Mouse (Mus musculus) forebrain, embryonic 12.5 days (tissue): ENCODE measurements around the gene Oaf. TPM values are rescaled to one million over a fixed set of nuclear protein-coding genes. Genes with fewer than 3 reads are reported as not detected.

Source experiments
- ATAC-seq: fragments of 200-750 bp; cut with Nextera tagmentation; 2 replicates; pipeline ENCODE4 v1.8.0; 2017; ENCODE audit warnings: moderate TSS enrichment; ENCODE audit not compliant: low FRiP score
- H3K27ac ChIP-seq: fragments of 300-500 bp; sonication (generic); 2 replicates; pipeline ENCODE4 v1.5.1; 2016; ENCODE audit warnings: mild to moderate bottlenecking
- H3K27me3 ChIP-seq: fragments of 300-500 bp; sonication (generic); 2 replicates; pipeline ENCODE4 v1.6.1; 2016; ENCODE audit warnings: mild to moderate bottlenecking
- H3K36me3 ChIP-seq: fragments of 300-500 bp; sonication (generic); replicated peaks from 2 replicates; pipeline ENCODE4 v1.6.1; 2016; ENCODE audit warnings: mild to moderate bottlenecking
- H3K4me1 ChIP-seq: fragments of 300-500 bp; sonication (generic); 2 replicates; pipeline ENCODE4 v1.6.1; 2016
- H3K4me2 ChIP-seq: fragments of 300-500 bp; sonication (generic); 2 replicates; pipeline ENCODE4 v1.6.1; 2016; ENCODE audit warnings: mild to moderate bottlenecking, moderate library complexity
- H3K4me3 ChIP-seq: fragments of 300-500 bp; sonication (generic); replicated peaks from 2 replicates; pipeline ENCODE4 v1.5.1; 2016; ENCODE audit warnings: mild to moderate bottlenecking
- H3K9ac ChIP-seq: fragments of 300-500 bp; sonication (generic); 2 replicates; pipeline ENCODE4 v1.6.1; 2016; ENCODE audit warnings: mild to moderate bottlenecking
- H3K9me3 ChIP-seq: fragments of 300-500 bp; sonication (generic); 2 replicates; pipeline ENCODE4 v1.6.1; 2016
- WGBS: fragments of 180-500 bp; shearing (Covaris S2); methylation state at CpG from one replicate; pipeline ENCODE4 v1.1.7; 2016; 5-methylcytosine and 5-hydroxymethylcytosine counted together
- polyA plus RNA-seq: library from polyadenylated mRNA; unstranded; fragments of >200 nt; fragmentation: Nextera tagmentation; extraction: Ambion mirVana; gene quantifications from 2 replicates; pipeline ENCODE4 v1.2.1, GENCODE M21; 2016

The Oaf gene
- polyA plus RNA-seq, 1 experiment from 2014 or later, result 25.6 TPM

GRCm38 (mm10) chr9:43241291-43241690, 1.6 kb upstream of the Oaf start:
- Histone ChIP-seq H3K4me2 (no peak overlapping the region), H3K27me3 (peaks cover 26% of the 10 kb centered on the region), H3K4me3 (no peak overlapping the region), H3K27ac (no peak overlapping the region), H3K9ac (no peak overlapping the region), H3K36me3 (no peaks in the 10 kb centered on the region), H3K4me1 (peaks cover 18% of the 10 kb centered on the region), H3K9me3 (no peaks in the 10 kb centered on the region)
- 52% methylated on average over 4 of the region's 4 CpGs for WGBS
- no peak for ATAC-seq

- peak overlapping the region; percentile 68 for H3K27ac ChIP-seq
Measured at GRCm38 (mm10) chr9:43240594-43240900, 836 bp upstream of the Oaf start.

DNA sequence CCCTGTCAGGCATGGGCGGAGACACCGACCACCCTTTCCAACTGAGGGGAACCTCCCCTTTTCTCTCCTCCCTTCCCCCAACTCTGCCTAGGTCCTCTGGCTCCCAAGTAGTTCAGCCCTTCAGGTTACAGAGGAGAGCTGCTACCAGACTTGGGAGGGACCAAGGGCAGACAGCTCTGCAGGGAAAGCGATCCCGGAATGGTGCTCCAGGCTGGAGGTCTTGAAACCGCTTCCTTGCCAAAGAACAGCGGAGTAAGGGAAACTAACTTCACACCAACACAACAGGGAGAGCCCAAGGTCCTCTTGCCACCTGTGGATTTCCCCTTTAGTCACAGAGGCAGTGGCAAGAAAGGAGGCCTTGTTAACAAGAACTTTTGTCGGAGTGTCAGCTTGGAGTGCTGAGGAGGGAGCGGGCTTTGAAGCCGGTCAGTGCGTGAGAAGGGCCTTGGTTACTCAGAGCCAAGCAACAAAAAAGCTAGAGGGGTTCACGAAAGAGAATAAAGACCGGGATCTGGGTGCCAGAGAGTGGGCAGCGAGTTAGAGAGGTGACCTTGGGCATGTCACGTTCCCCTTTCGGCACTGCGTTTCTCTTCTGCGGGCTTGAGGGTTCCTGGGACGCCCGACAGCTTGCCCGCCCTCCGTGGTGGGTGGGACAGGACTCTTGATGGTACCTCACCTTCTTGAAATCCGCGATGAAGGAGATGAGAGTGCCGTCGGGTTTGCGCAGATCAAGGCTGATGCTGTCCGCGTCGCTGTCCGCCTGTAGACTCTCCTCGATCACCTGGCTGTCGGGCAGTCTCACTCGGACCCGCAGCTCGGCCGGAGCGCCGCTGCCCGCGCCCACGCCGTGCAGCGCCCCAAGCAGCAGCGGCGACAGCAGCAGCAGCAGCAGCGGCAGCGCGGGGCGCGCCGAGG, 823 bp downstream of the Oaf start:
- peak overlapping the region; percentile 79 for H3K4me2 ChIP-seq
- no peaks in the 10 kb centered on the region for H3K9me3 ChIP-seq
- peaks cover 26% of the 10 kb centered on the region for H3K27me3 ChIP-seq
- peak overlapping the region; percentile 68; the same call in 1 of the 2 replicates for H3K27ac ChIP-seq
- peak overlapping the region; percentile 69 for H3K4me3 ChIP-seq
- H3K36me3 ChIP-seq, result no peaks in the 10 kb centered on the region
- H3K4me1 ChIP-seq, result peaks cover 18% of the 10 kb centered on the region
- H3K9ac ChIP-seq, result peak overlapping the region; percentile 71
- 0 out of 2 replicates have a peak, but pooled peaks have one; percentile 45 for ATAC-seq
- WGBS, result 1% methylated on average over 51 of the region's 51 CpGs

More at GRCm38 (mm10) chr9:43240594-43240900, 836 bp upstream of the Oaf start:
- Histone ChIP-seq H3K36me3 (no peaks in the 10 kb centered on the region), H3K4me1 (peaks cover 18% of the 10 kb centered on the region), H3K4me2 (peak overlapping the region; percentile 79), H3K4me3 (peak overlapping the region; percentile 69; the same call in 1 of the 2 replicates), H3K27me3 (peaks cover 26% of the 10 kb centered on the region), H3K9ac (no peak overlapping the region), H3K9me3 (no peaks in the 10 kb centered on the region)
- 32% methylated on average over 2 of the region's 2 CpGs for WGBS
- peak; percentile 36; the same call in 1 of the 2 replicates for ATAC-seq

DNA sequence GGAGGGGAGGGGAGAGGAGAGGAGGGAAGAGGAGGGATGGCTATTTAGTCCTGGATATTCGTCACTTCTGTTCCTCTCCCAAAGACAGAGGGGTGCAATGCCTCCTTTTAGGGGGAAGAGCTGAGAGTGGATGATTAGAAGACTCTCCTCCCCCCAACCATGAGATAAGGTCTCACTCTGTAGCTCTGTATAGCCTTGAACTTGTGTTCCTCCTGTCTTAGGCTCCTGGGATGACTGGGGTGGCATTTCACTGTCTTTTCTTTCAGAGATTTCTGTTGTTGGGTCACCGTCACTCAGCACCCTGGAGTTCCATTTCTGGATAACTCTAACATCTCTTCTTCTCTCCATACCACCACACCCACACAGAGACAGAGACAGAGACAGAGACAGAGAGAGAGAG, 1.5 kb downstream of the Oaf start:
- WGBS, result 42% methylated on average over 2 of the region's 2 CpGs
- peak overlapping the region; percentile 71; the same call in 1 of the 2 replicates for H3K9ac ChIP-seq
- peaks cover 18% of the 10 kb centered on the region for H3K4me1 ChIP-seq
- peak overlapping the region; percentile 69 for H3K4me3 ChIP-seq
- no peaks in the 10 kb centered on the region for H3K9me3 ChIP-seq
- peak overlapping the region; percentile 79 for H3K4me2 ChIP-seq
- no peaks in the 10 kb centered on the region for H3K36me3 ChIP-seq
- no peak overlapping the region for H3K27ac ChIP-seq
- ATAC-seq, result no peak
- H3K27me3 ChIP-seq, result peaks cover 26% of the 10 kb centered on the region

DNA sequence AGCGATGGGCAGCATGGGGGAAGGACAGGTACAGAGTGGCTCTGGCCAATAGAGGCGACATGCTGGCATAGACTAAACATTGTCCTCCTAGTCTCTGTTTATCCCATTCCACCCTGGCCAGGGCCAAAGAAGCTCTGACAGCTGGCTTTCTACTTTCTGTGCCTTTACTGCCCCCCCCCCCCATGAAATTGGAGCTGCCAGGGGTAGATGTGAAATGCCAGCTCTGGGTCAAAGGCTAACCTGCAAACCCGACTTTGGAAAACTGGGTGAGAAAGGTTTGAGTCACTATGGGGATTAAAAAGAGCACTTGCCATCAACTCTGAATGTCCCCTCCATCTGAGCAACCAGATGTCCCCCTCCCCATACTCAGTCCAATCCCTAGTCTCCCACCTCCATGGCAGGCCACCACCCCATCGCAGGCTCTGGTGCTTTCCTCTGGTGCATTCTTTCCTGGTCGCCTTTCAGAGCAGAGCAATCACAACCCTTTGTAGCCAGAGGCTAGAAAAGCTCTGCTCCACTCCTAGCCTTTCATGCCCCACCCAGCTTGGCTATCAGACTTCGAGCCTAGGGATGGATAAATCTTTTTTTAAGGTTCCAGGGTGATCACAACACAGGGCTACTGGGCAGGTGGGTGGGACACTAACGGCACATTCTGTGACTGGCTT, 2.5 kb downstream of the Oaf start:
- H3K4me3 ChIP-seq, result no peak overlapping the region
- 42% methylated on average over 7 of the region's 7 CpGs for WGBS
- 0 out of 2 replicates have a peak overlapping the region, but pooled peaks have one; percentile 79 for H3K4me2 ChIP-seq
- peaks cover 26% of the 10 kb centered on the region for H3K27me3 ChIP-seq
- H3K9ac ChIP-seq, result no peak overlapping the region
- no peaks in the 10 kb centered on the region for H3K9me3 ChIP-seq
- H3K27ac ChIP-seq, result no peak overlapping the region
- H3K4me1 ChIP-seq, result peaks cover 24% of the 10 kb centered on the region
- H3K36me3 ChIP-seq, result no peaks in the 10 kb centered on the region
- ATAC-seq, result no peak

- peaks cover 26% of the 10 kb centered on the region for H3K27me3 ChIP-seq
Measured at GRCm38 (mm10) chr9:43236576-43236975, 3.1 kb downstream of the Oaf start.

GRCm38 (mm10) chr9:43236106-43236505, 3.6 kb downstream of the Oaf start:
- H3K9me3 ChIP-seq, result no peaks in the 10 kb centered on the region
- H3K36me3 ChIP-seq, result no peaks in the 10 kb centered on the region
- H3K27ac ChIP-seq, result no peak overlapping the region
- H3K4me3 ChIP-seq, result no peak overlapping the region
- no peak for ATAC-seq
- H3K27me3 ChIP-seq, result peaks cover 26% of the 10 kb centered on the region
- WGBS, result 77% methylated on average over 1 of the region's 1 CpGs
- no peak overlapping the region for H3K9ac ChIP-seq
- H3K4me2 ChIP-seq, result no peak overlapping the region
- peaks cover 32% of the 10 kb centered on the region for H3K4me1 ChIP-seq

More at GRCm38 (mm10) chr9:43236576-43236975, 3.1 kb downstream of the Oaf start:
- H3K9me3 ChIP-seq, result no peaks in the 10 kb centered on the region
- ATAC-seq, result no peak
- no peak overlapping the region for H3K4me3 ChIP-seq
- no peaks in the 10 kb centered on the region for H3K36me3 ChIP-seq
- H3K4me1 ChIP-seq, result peaks cover 31% of the 10 kb centered on the region
- H3K9ac ChIP-seq, result no peak overlapping the region
- no peak overlapping the region for H3K27ac ChIP-seq
- WGBS, result 88% methylated on average over 7 of the region's 7 CpGs
- H3K4me2 ChIP-seq, result no peak overlapping the region

DNA sequence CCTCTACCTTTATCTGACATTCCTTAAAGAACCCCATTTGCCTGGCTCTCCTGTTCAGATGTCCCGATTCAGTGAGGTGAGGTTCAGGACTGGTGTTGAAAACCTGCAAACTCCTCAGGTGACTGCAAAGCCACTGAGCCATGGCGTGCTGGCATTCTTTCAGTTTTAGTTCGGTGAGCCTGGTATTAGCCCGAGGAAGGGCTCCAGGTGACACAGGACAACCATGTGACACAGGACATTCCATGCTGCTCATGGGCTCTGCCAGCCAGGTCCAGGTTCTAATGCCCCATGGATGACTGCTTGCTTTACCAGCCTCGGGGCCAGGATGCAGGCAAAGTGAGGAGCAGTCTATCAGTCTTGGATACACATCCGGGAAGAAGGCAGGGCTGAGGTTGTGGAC, 4.4 kb downstream of the Oaf start:
- H3K4me3 ChIP-seq, result no peak overlapping the region
- H3K27me3 ChIP-seq, result peaks cover 26% of the 10 kb centered on the region
- no peaks in the 10 kb centered on the region for H3K36me3 ChIP-seq
- 88% methylated on average over 6 of the region's 6 CpGs for WGBS
- H3K27ac ChIP-seq, result no peak overlapping the region
- H3K4me2 ChIP-seq, result no peak overlapping the region
- H3K4me1 ChIP-seq, result peaks cover 29% of the 10 kb centered on the region
- no peak for ATAC-seq
- H3K9ac ChIP-seq, result no peak overlapping the region
- H3K9me3 ChIP-seq, result no peaks in the 10 kb centered on the region

- H3K36me3 ChIP-seq, result no peaks in the 10 kb centered on the region
Measured at GRCm38 (mm10) chr9:43234496-43234895, 5.2 kb downstream of the Oaf start.

GRCm38 (mm10) chr9:43233515-43233914, 6.2 kb downstream of the Oaf start:
- Histone ChIP-seq H3K4me3 (no peak overlapping the region), H3K9ac (no peak overlapping the region), H3K4me2 (no peak overlapping the region), H3K4me1 (peaks cover 14% of the 10 kb centered on the region), H3K9me3 (no peaks in the 10 kb centered on the region), H3K36me3 (no peaks in the 10 kb centered on the region), H3K27ac (no peak overlapping the region), H3K27me3 (peaks cover 16% of the 10 kb centered on the region)
- no peak for ATAC-seq
- WGBS, result 93% methylated on average over 1 of the region's 1 CpGs

More at GRCm38 (mm10) chr9:43234496-43234895, 5.2 kb downstream of the Oaf start:
- 90% methylated on average over 5 of the region's 5 CpGs for WGBS
- Histone ChIP-seq H3K27ac (no peak overlapping the region), H3K27me3 (peaks cover 25% of the 10 kb centered on the region), H3K4me1 (peaks cover 22% of the 10 kb centered on the region), H3K9me3 (no peaks in the 10 kb centered on the region), H3K9ac (no peak overlapping the region), H3K4me3 (no peak overlapping the region), H3K4me2 (no peak overlapping the region)
- no peak for ATAC-seq

GRCm38 (mm10) chr9:43233044-43233443, 6.7 kb downstream of the Oaf start:
- Histone ChIP-seq H3K9ac (no peak overlapping the region), H3K36me3 (no peaks in the 10 kb centered on the region), H3K4me3 (no peak overlapping the region), H3K4me2 (no peak overlapping the region), H3K27ac (no peak overlapping the region), H3K9me3 (no peaks in the 10 kb centered on the region), H3K4me1 (peaks cover 14% of the 10 kb centered on the region), H3K27me3 (peaks cover 11% of the 10 kb centered on the region)
- no peak for ATAC-seq
- WGBS, result 73% methylated on average over 5 of the region's 5 CpGs

DNA sequence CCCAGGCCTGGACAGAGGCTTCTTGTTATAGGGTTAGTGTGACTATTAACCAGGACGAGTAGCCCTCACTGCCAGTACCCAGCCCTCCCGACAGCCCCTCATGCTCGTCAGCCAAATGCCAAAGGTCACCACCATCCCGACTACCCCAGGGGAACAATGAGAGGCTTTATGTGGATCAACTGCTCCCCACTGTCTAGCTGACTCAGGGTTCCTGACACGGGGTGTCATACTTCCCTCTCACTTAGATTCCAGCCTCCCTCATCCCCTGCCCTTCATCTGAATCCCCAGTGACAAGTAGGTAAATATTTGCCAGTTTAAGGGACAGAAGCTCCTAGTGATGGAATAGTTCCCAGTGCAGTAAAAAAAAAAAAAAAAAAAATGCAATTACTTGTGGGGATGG, 7.4 kb downstream of the Oaf start:
- Histone ChIP-seq H3K4me1 (peaks cover 14% of the 10 kb centered on the region), H3K9me3 (no peaks in the 10 kb centered on the region), H3K36me3 (no peaks in the 10 kb centered on the region), H3K4me3 (no peak overlapping the region), H3K27me3 (peaks cover 3% of the 10 kb centered on the region; the same call in 1 of the 2 replicates), H3K9ac (no peak overlapping the region), H3K27ac (no peak overlapping the region), H3K4me2 (no peak overlapping the region)
- ATAC-seq, result no peak
- 11% methylated on average over 5 of the region's 5 CpGs for WGBS
